Mouse (Mus musculus) midbrain, embryonic 11.5 days (tissue): ENCODE measurements around the gene Inpp4b. TPM values are rescaled to one million over a fixed set of nuclear protein-coding genes. Genes with fewer than 3 reads are reported as not detected.

ENCODE experiments used
- ATAC-seq: fragments of 200-750 bp; cut with Nextera tagmentation; 2 replicates; pipeline ENCODE4 v1.8.0; 2017; ENCODE audit warnings: moderate TSS enrichment, moderate library complexity; ENCODE audit not compliant: low FRiP score
- DNase-seq: peaks from one replicate; pipeline ENCODE4 v3.0.0; 2015; ENCODE audit warnings: low spot score; ENCODE audit errors: missing footprints
- H3K27ac ChIP-seq: fragments of 300-500 bp; sonication (generic); 2 replicates; pipeline ENCODE4 v1.5.1; 2014; ENCODE audit warnings: low read depth, low read length
- H3K27me3 ChIP-seq: fragments of 300-500 bp; sonication (generic); 2 replicates; pipeline ENCODE4 v1.6.1; 2014; ENCODE audit warnings: mild to moderate bottlenecking, low read length, moderate library complexity, mixed read lengths; ENCODE audit not compliant: control insufficient read depth, insufficient read depth
- H3K36me3 ChIP-seq: fragments of 300-500 bp; sonication (generic); 2 replicates; pipeline ENCODE4 v1.6.1; 2014; ENCODE audit warnings: mild to moderate bottlenecking, low read length, moderate library complexity, mixed read lengths; ENCODE audit not compliant: control insufficient read depth, insufficient read depth
- H3K4me1 ChIP-seq: fragments of 300-500 bp; sonication (generic); 2 replicates; pipeline ENCODE4 v1.6.1; 2014; ENCODE audit warnings: low read length; ENCODE audit not compliant: control insufficient read depth, insufficient read depth
- H3K4me2 ChIP-seq: fragments of 300-500 bp; sonication (generic); 2 replicates; pipeline ENCODE4 v1.6.1; 2014; ENCODE audit warnings: mild to moderate bottlenecking, moderate library complexity
- H3K4me3 ChIP-seq: fragments of 300-500 bp; sonication (generic); 2 replicates; pipeline ENCODE4 v1.5.1; 2014; ENCODE audit warnings: low read depth, low read length
- H3K9ac ChIP-seq: fragments of 300-500 bp; sonication (generic); 2 replicates; pipeline ENCODE4 v1.6.1; 2014; ENCODE audit warnings: low read length
- H3K9me3 ChIP-seq: fragments of 300-500 bp; sonication (generic); 2 replicates; pipeline ENCODE4 v1.6.1; 2016; ENCODE audit warnings: low read length; ENCODE audit not compliant: control insufficient read depth
- WGBS: fragments of 180-500 bp; shearing (Covaris S2); extraction: QIAGEN DNeasy Blood & Tissue Kit; methylation state at CpG from one replicate; pipeline ENCODE4 v1.1.7; 2014; 5-methylcytosine and 5-hydroxymethylcytosine counted together
- polyA plus RNA-seq: library from polyadenylated mRNA; unstranded; fragments of >200 nt; fragmentation: Nextera tagmentation; extraction: Ambion mirVana; gene quantifications from 2 replicates; pipeline ENCODE4 v1.2.1, GENCODE M21; 2014

Gene Inpp4b
- polyA plus RNA-seq, 1 experiment from 2014 or later, result 3.5 TPM

- H3K9me3 ChIP-seq, result no peaks in the 10 kb centered on the region
- no peak overlapping the region for H3K4me3 ChIP-seq
- H3K9ac ChIP-seq, result no peak overlapping the region
- no peak overlapping the region for H3K4me2 ChIP-seq
- H3K27me3 ChIP-seq, result no peaks in the 10 kb centered on the region
- H3K4me1 ChIP-seq, result no peaks in the 10 kb centered on the region
- H3K36me3 ChIP-seq, result no peaks in the 10 kb centered on the region
- 78% methylated on average over 2 of the region's 2 CpGs for WGBS
- DNase-seq (no peak), ATAC-seq (no peak)
- no peak overlapping the region for H3K27ac ChIP-seq
These were observed 148.8 kb downstream of the Inpp4b start for GRCm38 (mm10) chr8:81491097-81491705.

GRCm38 (mm10) chr8:81491706-81492204 is 149.4 kb downstream of the Inpp4b start:
- H3K36me3 ChIP-seq, result no peaks in the 10 kb centered on the region
- DNase-seq, result no peak
- H3K27me3 ChIP-seq, result no peaks in the 10 kb centered on the region
- H3K4me2 ChIP-seq, result no peak overlapping the region
- no peaks in the 10 kb centered on the region for H3K9me3 ChIP-seq
- H3K27ac ChIP-seq, result no peak overlapping the region
- 82% methylated on average over 3 of the region's 3 CpGs for WGBS
- no peak overlapping the region for H3K4me3 ChIP-seq
- no peak overlapping the region for H3K9ac ChIP-seq
- ATAC-seq, result no peak
- no peaks in the 10 kb centered on the region for H3K4me1 ChIP-seq

GRCm38 (mm10) chr8:81494823-81495222 is 152.5 kb downstream of the Inpp4b start:
- Histone ChIP-seq H3K27ac (no peak overlapping the region), H3K27me3 (no peaks in the 10 kb centered on the region), H3K9ac (no peak overlapping the region), H3K36me3 (no peaks in the 10 kb centered on the region), H3K4me3 (no peak overlapping the region), H3K4me2 (no peak overlapping the region), H3K4me1 (no peaks in the 10 kb centered on the region), H3K9me3 (no peaks in the 10 kb centered on the region)
- 93% methylated on average over 2 of the region's 2 CpGs for WGBS
- ATAC-seq, result no peak
- DNase-seq, result no peak

GRCm38 (mm10) chr8:81497646-81498045 is 155.3 kb downstream of the Inpp4b start:
- H3K27ac ChIP-seq, result no peak overlapping the region
- no peaks in the 10 kb centered on the region for H3K27me3 ChIP-seq
- H3K4me3 ChIP-seq, result no peak overlapping the region
- no peak overlapping the region for H3K4me2 ChIP-seq
- H3K9ac ChIP-seq, result no peak overlapping the region
- no peaks in the 10 kb centered on the region for H3K4me1 ChIP-seq
- ATAC-seq (no peak), DNase-seq (no peak)
- 84% methylated on average over 2 of the region's 2 CpGs for WGBS
- H3K36me3 ChIP-seq, result no peaks in the 10 kb centered on the region
- no peaks in the 10 kb centered on the region for H3K9me3 ChIP-seq

- ATAC-seq, result no peak
- 88% methylated on average over 2 of the region's 2 CpGs for WGBS
- Histone ChIP-seq H3K4me2 (no peak overlapping the region), H3K4me1 (no peaks in the 10 kb centered on the region), H3K9ac (no peak overlapping the region), H3K4me3 (no peak overlapping the region), H3K36me3 (no peaks in the 10 kb centered on the region), H3K27ac (no peak overlapping the region), H3K9me3 (no peaks in the 10 kb centered on the region), H3K27me3 (no peaks in the 10 kb centered on the region)
- DNase-seq, result no peak
These were observed 159.9 kb downstream of the Inpp4b start for GRCm38 (mm10) chr8:81502216-81502615.

- Histone ChIP-seq H3K4me1 (no peaks in the 10 kb centered on the region), H3K9me3 (no peaks in the 10 kb centered on the region), H3K9ac (no peak overlapping the region), H3K4me3 (no peak overlapping the region), H3K36me3 (no peaks in the 10 kb centered on the region), H3K27me3 (no peaks in the 10 kb centered on the region), H3K27ac (no peak overlapping the region), H3K4me2 (no peak overlapping the region)
- WGBS, result 92% methylated on average over 2 of the region's 2 CpGs
- DNase-seq (no peak), ATAC-seq (no peak)
These were observed 160.6 kb downstream of the Inpp4b start for GRCm38 (mm10) chr8:81502982-81503381.

GRCm38 (mm10) chr8:81512826-81513225 is 170.5 kb downstream of the Inpp4b start:
- H3K4me3 ChIP-seq, result no peak overlapping the region
- DNase-seq (no peak), ATAC-seq (no peak)

GRCm38 (mm10) chr8:81514425-81514824 is 172.1 kb downstream of the Inpp4b start:
- Histone ChIP-seq H3K9ac (no peak overlapping the region), H3K4me3 (no peak overlapping the region), H3K36me3 (no peaks in the 10 kb centered on the region), H3K4me2 (no peak overlapping the region), H3K9me3 (no peaks in the 10 kb centered on the region), H3K27me3 (no peaks in the 10 kb centered on the region), H3K27ac (no peak overlapping the region), H3K4me1 (no peaks in the 10 kb centered on the region)
- DNase-seq, result no peak
- no peak for ATAC-seq

More at GRCm38 (mm10) chr8:81512826-81513225, 170.5 kb downstream of the Inpp4b start:
- H3K9ac ChIP-seq, result no peak overlapping the region
- no peaks in the 10 kb centered on the region for H3K27me3 ChIP-seq
- H3K4me1 ChIP-seq, result no peaks in the 10 kb centered on the region
- H3K36me3 ChIP-seq, result no peaks in the 10 kb centered on the region
- H3K9me3 ChIP-seq, result no peaks in the 10 kb centered on the region
- no peak overlapping the region for H3K27ac ChIP-seq
- H3K4me2 ChIP-seq, result no peak overlapping the region

GRCm38 (mm10) chr8:81522085-81522484 is 179.7 kb downstream of the Inpp4b start:
- Histone ChIP-seq H3K27ac (no peak overlapping the region), H3K4me2 (no peak overlapping the region), H3K9ac (no peak overlapping the region), H3K36me3 (no peaks in the 10 kb centered on the region), H3K4me3 (no peak overlapping the region), H3K9me3 (no peaks in the 10 kb centered on the region), H3K4me1 (no peaks in the 10 kb centered on the region), H3K27me3 (no peaks in the 10 kb centered on the region)
- no peak for ATAC-seq
- 86% methylated on average over 2 of the region's 2 CpGs for WGBS
- DNase-seq, result no peak
